Mouse (Mus musculus) adrenal gland, adult 18-20 months (tissue): Measurements from ENCODE around the gene Chst11. TPM values are rescaled to one million over a fixed set of nuclear protein-coding genes. Genes with fewer than 3 reads are reported as not detected.
"Not testable (repeated sequence)": the region's sequence is repeated elsewhere in the genome, so short reads cannot be mapped to it uniquely, and the experiment has no call there.

Experiments used
- DNase-seq, 2 experiments: peaks; one replicate each; pipeline ENCODE4 v3.0.0; 2021 to 2022; ENCODE audit warnings: low spot score in 2 of 2
- total RNA-seq, 2 experiments: library from RNA; stranded (reverse); gene quantifications; 1 replicate in 1 of 2; 2 replicates in 1 of 2; pipeline ENCODE4 v1.2.3; 2021

Chst11 gene
- total RNA-seq, 2 experiments from 2014 or later: 49.8 to 68.7 TPM

DNA sequence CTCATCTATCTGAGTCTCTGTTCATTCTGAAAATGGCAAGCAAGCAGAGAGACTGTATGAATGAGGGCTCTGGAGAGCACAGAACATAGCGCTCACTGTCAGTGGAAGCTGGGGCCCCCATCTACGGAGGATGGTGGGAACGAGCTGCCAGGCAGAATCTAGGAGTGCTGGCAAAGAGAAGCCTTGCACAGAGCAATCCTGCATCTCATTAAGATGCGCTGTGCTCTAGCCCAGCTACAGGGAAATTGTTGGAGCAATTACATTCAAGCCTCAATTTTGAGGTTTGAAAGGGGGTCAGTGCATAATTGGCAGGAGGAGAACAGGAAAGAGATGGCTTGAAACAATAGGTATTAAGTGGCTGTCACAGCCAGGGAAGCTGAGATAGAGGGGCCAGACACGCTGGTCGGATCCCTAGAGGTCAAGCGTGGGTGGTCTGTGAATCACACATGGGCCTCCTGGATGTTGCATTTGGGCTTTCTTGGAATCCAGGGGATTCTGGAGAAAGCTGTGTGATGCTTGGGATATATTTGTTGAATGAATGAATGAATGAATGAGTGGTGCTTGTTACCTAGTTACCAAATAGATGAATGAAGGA is 121.0 kb downstream of the Chst11 start:
- no peak for DNase-seq

GRCm38 (mm10) chr10:83107385-83107784 is 122.1 kb downstream of the Chst11 start:
- no peak for DNase-seq

- DNase-seq: no peak
Measured at GRCm38 (mm10) chr10:83107921-83108738, 122.8 kb downstream of the Chst11 start.

GRCm38 (mm10) chr10:83108946-83109345 is 123.6 kb downstream of the Chst11 start:
- no peak for DNase-seq

- DNase-seq: no peak
Measured at GRCm38 (mm10) chr10:83111046-83111445, 125.7 kb downstream of the Chst11 start.

DNA sequence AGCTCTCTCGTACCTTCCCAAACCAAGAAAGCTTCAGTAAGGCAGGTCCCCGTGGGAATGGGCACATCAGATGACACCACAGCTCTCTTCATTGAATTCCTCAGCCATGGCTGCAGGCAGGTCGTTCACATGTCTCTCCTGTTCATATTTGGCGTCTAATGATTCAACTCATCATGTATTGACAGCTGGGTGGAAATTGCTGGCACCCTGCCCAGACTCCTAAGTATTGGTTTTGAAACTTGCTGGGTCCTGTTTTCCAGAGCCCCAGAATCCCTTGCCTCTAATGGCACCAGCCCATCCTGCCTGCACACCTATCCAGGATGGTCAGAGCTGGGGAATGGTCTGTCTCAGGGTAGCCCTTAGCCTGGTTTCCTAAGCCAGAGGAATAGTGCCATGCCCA is 127.0 kb downstream of the Chst11 start:
- DNase-seq: no peak

DNA sequence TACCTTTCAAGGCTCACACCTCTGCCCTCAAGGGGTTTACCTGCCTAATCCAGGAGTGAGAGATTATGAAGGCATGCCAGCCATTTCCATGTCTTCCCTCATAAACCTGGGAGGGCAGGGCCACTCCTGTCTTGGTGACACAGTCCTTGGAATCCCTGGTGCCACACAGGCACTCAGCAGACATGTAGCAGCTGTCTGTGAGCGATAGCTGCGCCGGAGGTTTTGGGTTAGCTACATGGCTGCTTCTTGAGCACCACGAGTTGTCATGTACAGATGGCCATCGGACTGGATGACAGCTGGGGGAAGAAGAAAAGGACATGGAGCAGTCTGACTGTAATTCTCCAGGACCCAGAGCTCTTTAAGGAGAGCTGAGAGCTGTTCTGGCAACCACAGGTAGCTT is 129.3 kb downstream of the Chst11 start:
- DNase-seq: no peak

DNA sequence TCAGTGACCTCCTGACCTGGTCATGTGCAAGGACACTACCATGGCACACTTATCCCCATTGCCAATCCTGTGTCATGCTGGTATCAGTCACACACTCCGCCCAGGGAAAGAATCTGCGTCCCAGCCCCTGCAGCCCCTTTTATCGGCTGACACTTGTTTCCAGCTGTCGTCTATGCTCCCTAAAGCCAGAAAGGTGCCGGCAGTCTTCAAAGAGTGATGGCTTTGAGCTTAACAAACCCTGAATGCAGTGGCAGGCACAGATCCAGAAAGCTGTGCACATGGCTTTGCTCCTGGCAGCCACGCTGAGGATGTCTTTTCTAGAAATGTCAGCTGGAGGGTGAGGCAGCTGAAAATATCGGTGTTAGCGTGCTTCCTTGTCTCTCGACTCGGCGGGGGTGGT is 131.6 kb downstream of the Chst11 start:
- DNase-seq: no peak

- DNase-seq: no peak
Measured at GRCm38 (mm10) chr10:83117851-83118250, 132.6 kb downstream of the Chst11 start.

DNA sequence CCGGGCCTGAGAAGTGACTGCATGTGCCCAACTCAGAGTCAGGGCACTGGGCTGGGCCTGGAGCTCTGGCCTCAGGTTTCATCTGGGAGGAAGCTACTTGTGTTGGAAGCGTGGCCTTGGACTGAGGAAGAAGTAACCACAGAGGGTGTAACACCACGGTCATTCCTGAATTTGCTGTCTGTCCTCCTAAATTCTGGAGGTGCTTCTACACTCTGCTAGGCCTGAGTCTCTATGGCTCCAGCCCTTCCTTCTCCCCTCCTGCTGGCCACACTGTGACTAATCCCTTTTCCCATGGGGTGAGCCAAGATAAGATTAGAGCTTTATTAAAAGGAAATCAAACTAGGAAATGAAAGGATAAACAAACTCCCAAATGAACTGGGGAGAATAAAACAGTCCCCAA is 133.3 kb downstream of the Chst11 start:
- DNase-seq: no peak

GRCm38 (mm10) chr10:83119016-83119415 is 133.7 kb downstream of the Chst11 start:
- DNase-seq: no peak

- DNase-seq: not testable (repeated sequence)
Measured at GRCm38 (mm10) chr10:83119461-83119860, 134.2 kb downstream of the Chst11 start.

- no peak for DNase-seq
Measured at GRCm38 (mm10) chr10:83119909-83120308, 134.6 kb downstream of the Chst11 start.

DNA sequence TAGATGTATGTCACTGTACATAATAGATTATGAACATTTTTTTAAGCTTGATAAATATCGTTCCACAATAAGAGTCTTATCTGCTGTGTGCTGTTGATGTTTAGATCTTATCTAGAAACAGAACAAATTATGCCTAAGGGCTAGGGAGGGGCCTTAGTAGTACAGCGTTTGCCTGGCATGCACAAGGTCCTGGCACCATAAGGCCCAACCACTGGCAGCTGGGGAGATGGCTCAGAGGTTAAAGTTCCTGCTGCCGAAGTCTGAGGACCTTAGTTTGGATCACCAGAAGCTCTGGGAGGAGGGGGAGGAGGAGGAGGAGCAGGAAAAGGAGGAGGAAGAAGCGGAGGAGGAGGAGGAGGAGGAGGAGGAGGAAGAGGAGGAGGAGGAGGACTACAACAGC is 135.6 kb downstream of the Chst11 start:
- DNase-seq: no peak

- DNase-seq: no peak
Measured at GRCm38 (mm10) chr10:83124560-83124959, 139.3 kb downstream of the Chst11 start.

DNA sequence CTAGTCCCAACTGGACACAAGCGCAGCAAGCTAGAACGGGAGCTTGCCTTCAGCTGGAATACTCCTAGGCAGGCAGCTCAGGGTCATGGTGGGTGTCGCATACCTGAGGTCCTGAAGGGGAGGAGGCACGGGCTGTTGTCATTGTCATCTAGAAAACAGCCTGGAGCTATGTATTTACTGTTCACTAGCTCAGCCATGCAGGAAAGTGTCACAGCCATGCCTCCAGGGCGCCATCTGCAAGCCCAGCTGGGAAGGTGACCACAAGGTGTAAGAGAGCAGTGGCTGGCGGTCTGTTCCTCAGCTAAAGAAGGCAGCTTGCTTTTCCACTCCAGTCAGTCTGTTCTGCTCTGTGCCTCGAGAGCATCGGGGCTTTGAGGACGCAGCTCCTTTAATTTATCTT is 141.1 kb downstream of the Chst11 start:
- DNase-seq: no peak

DNA sequence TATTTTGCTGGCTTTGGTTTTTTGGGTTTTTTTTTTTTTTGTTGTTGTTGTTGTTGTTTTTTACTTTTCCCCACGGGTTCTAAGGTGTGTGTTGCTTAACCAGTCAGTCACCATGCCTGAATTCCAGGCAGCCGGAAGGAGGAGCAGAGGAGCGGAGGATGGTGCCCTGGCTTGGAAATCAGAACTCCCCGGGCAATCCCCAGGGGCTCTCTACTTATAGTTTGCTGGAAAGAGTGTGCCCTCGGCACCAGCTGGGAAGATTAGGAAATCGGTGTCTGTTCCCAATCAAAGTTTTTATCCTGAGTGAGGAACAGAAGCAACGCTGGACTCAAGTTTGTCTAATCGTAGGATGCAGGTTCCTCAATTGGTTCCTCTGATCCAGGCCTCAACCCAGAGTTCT is 143.1 kb downstream of the Chst11 start:
- no peak for DNase-seq

DNA sequence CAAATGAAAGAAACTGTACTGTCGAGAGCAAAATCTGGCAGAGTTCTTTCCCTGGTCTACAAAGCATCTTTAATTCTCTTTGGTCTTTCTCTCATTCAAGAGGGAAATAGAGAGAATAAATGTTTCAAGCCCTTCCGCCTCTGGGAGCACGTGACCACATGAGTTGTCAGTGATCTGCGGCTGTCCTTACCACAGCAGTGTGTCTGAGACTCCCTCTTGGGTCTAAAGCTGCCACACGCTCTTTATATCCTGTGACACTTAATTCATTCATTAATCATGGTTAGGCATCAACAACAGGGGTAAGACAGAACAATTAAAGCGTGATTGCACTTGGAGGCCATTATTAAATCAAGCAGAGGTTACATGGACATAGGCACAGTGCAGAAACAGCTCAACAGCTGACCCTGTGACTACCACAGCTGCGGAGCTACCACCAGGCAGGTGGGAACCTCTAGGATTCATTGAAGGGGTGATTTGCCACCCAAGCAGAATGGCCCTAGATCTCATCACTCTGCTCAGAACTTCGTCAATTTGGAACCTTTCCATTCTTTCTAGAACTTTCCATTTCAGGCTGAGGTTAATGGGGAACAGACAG is 144.4 kb downstream of the Chst11 start:
- no peak for DNase-seq

- DNase-seq: no peak
Measured at GRCm38 (mm10) chr10:83130611-83131010, 145.3 kb downstream of the Chst11 start.

DNA sequence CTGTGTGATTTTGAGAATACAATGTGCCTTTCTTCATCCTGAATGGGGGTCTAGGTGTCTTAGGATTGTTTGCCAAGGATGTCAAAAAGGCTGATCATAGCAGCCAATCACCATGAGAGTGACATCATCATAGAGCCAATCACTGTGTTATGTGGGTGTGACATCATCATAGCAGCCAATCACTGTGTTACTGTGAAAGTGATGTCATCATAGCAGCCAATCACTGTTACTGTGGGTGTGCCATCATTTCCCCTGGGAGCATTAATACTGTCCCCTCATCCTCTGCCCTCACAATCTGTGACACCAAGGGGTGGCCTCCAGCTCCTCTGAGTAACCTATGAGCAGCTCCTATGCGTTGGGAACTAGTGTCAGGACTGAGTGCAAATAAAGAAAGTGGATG is 146.6 kb downstream of the Chst11 start:
- DNase-seq: no peak

DNA sequence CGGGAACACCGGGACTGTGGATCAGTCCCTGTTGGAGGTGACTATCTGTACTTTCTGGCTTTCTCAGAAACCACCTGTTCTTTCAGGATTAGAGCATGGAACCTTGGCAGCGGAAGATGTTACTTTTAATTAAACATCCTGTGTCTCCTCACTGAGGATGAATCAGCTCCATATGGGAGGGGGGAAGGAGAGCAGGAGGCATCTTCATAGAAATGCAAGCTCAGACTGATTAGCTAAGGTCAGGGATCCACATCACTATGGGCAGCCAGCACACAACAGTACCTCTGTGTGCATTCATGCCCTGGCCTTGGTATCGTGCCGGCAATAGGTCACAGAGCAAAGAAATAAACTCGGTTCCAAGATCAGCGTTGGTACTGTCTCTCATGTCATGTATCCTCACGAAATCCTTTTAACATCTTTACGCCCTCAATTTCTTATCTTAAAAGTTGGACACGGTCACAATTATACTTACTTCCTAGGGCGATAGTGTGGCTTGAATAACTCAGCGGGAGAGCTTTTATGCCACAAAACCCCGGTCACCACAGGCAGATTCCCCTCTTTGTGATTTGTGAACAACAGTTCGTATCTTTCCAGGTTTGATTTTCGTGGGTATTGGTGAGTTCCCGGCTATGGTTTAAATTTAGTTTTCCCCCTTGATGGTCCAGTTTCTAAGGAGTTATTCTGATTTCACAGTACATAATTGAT is 148.7 kb downstream of the Chst11 start:
- no peak for DNase-seq

- DNase-seq: no peak
Measured at GRCm38 (mm10) chr10:83134896-83135295, 149.6 kb downstream of the Chst11 start.
